Mouse (Mus musculus): Measurements from ENCODE around the gene Cnst.

- TF ChIP-seq CTCF (IDR thresholded peaks at IDR 0.05; ENCODE audit: control insufficient read depth, insufficient read depth, insufficient replicate concordance, low read depth, low read length) = no peak
- no peak for TF ChIP-seq POLR2A (IDR thresholded peaks at IDR 0.05; ENCODE audit: control insufficient read depth, low read depth, low read length)
These were observed 42.1 kb downstream of the Cnst start for GRCm38 (mm10) chr1:179588230-179588629.

Measured in testis, adult 2 months (tissue).